In the genomic region with DNA sequence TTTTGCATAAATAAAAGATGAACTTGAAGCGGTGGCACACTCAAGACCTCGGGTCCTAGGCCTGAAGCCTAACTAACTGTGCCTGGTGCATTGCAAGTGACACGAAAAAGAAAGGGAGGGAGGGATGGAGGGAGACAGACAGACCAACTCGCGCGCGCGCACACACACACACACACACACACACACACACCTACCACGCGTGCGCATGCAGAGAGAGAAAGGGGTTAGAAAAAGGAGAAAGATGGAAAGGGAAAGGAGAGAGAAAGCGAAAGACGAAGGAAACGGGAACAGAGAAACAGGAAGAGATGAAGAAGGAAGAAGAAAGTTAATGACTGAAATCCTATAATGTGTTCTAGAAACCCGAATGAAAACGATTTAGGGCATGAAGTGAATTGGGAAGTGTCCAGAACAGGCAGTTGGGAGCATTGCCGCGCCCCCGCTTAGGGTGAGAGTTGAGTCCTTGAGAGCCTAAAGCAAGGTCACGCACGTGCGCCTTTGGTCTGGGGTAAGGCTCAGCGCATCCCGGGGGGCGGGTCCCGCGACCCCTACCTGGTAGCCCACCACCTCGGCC, we compare ENCODE assay signal across 8 mouse cellular contexts. TPM values are rescaled to one million over a fixed set of nuclear protein-coding genes. Genes with fewer than 3 reads are reported as not detected.
DNase-seq lines count a peak whose midpoint lies in the region; ATAC-seq lines count a peak whose summit lies in the region.

No protein-coding gene starts in this region.

- H3K9me3 ChIP-seq in heart, embryonic 12.5 days (replicated peaks) = no peaks in the 10 kb centered on the region
- no peaks in the 10 kb centered on the region for H3K9me3 ChIP-seq in liver, embryonic 15.5 days (replicated peaks)
- H3K9me3 ChIP-seq in neural tube, embryonic 13.5 days = no peaks in the 10 kb centered on the region

- peak overlapping the region; percentile 83 for H3K4me3 ChIP-seq in heart, embryonic 12.5 days
- peak overlapping the region; percentile 92 for H3K4me3 ChIP-seq in liver, embryonic 15.5 days (replicated peaks)
- H3K4me3 ChIP-seq in neural tube, embryonic 13.5 days = peak overlapping the region; percentile 74

- peaks cover 22% of the 10 kb centered on the region for H3K4me1 ChIP-seq in heart, embryonic 12.5 days (replicated peaks)
- peaks cover 79% of the 10 kb centered on the region for H3K4me1 ChIP-seq in liver, embryonic 15.5 days (replicated peaks)
- peaks cover 16% of the 10 kb centered on the region for H3K4me1 ChIP-seq in neural tube, embryonic 13.5 days (replicated peaks)

- peak; percentile 11 for ATAC-seq in common myeloid progenitor, adult 5-6 weeks (replicated peaks; ENCODE audit: low read depth, poor library complexity, severe bottlenecking)
- ATAC-seq in heart, embryonic 12.5 days (ENCODE audit: insufficient number of reproducible peaks, low FRiP score) = peak; percentile 37; the same call in 1 of the 2 replicates
- peak; percentile 23 for ATAC-seq in liver, embryonic 15.5 days (ENCODE audit: insufficient read depth)
- ATAC-seq in neural tube, embryonic 13.5 days (ENCODE audit: low read depth) = peak; percentile 59

- peak overlapping the region; percentile 92 for H3K9ac ChIP-seq in heart, embryonic 12.5 days
- peak overlapping the region; percentile 98 for H3K9ac ChIP-seq in liver, embryonic 15.5 days
- peak overlapping the region; percentile 94 for H3K9ac ChIP-seq in neural tube, embryonic 13.5 days

- peak overlapping the region; percentile 80 for H3K4me2 ChIP-seq in heart, embryonic 12.5 days
- peak overlapping the region; percentile 95 for H3K4me2 ChIP-seq in liver, embryonic 15.5 days
- H3K4me2 ChIP-seq in neural tube, embryonic 13.5 days = peak overlapping the region; percentile 93

- peak; percentile 73 for DNase-seq in 416B (ENCODE audit: low read depth)
- peak; percentile 56 for DNase-seq in Muller cell, postnatal 12 days (ENCODE audit: inconsistent ontology term)
- peak; percentile 61 for DNase-seq in layer of hippocampus, adult 11-12 months (ENCODE audit: low spot score)
- DNase-seq in thymus, postnatal 25 days = peak; percentile 28

- 3% methylated on average over 28 of the region's 28 CpGs for WGBS in heart, embryonic 12.5 days
- WGBS in liver, embryonic 15.5 days (ENCODE audit: insufficient replicate concordance) = 3% methylated on average over 28 of the region's 28 CpGs
- WGBS in neural tube, embryonic 13.5 days = 7% methylated on average over 28 of the region's 28 CpGs

- no peaks in the 10 kb centered on the region for H3K27me3 ChIP-seq in heart, embryonic 12.5 days (replicated peaks)
- H3K27me3 ChIP-seq in liver, embryonic 15.5 days = no peaks in the 10 kb centered on the region
- H3K27me3 ChIP-seq in neural tube, embryonic 13.5 days = no peaks in the 10 kb centered on the region

- H3K36me3 ChIP-seq in heart, embryonic 12.5 days = peaks cover 22% of the 10 kb centered on the region
- peaks cover 29% of the 10 kb centered on the region for H3K36me3 ChIP-seq in liver, embryonic 15.5 days (replicated peaks)
- H3K36me3 ChIP-seq in neural tube, embryonic 13.5 days = peaks cover 18% of the 10 kb centered on the region

- H3K27ac ChIP-seq in heart, embryonic 12.5 days (ENCODE audit: poor library complexity, severe bottlenecking) = peak overlapping the region; percentile 99
- H3K27ac ChIP-seq in liver, embryonic 15.5 days (replicated peaks) = peak overlapping the region; percentile 99
- H3K27ac ChIP-seq in neural tube, embryonic 13.5 days (replicated peaks) = peak overlapping the region; percentile 96

RNA-seq across cellular contexts. Expression of gene Nudt19, which starts 1.4 kb away (rescaled TPM):
- 50.9 and 53.3 TPM in 2 replicates for total RNA-seq in common myeloid progenitor, adult 5-6 weeks (2017)
- 84.5 and 85.0 TPM in 2 replicates for polyA plus RNA-seq in heart, embryonic 12.5 days (2016; fragmentation: Nextera tagmentation; extraction: Ambion mirVana)
- polyA plus RNA-seq in liver, embryonic 15.5 days (2015; fragmentation: Nextera tagmentation; extraction: Ambion mirVana) = 67.2 and 69.0 TPM in 2 replicates
- polyA plus RNA-seq in neural tube, embryonic 13.5 days (2015; fragmentation: Nextera tagmentation; extraction: Ambion mirVana) = 81.4 and 86.7 TPM in 2 replicates

RNA-seq across cellular contexts. Expression of gene Tdrd12, which starts 17.1 kb away (rescaled TPM):
- not detected in 2 replicates for total RNA-seq in common myeloid progenitor, adult 5-6 weeks (2017)
- 0.37 and 0.82 TPM in 2 replicates for polyA plus RNA-seq in heart, embryonic 12.5 days (2016; fragmentation: Nextera tagmentation; extraction: Ambion mirVana)
- polyA plus RNA-seq in liver, embryonic 15.5 days (2015; fragmentation: Nextera tagmentation; extraction: Ambion mirVana) = 0.20 TPM in 1 of 2 replicates, not detected in the other
- 0.59 and 0.92 TPM in 2 replicates for polyA plus RNA-seq in neural tube, embryonic 13.5 days (2015; fragmentation: Nextera tagmentation; extraction: Ambion mirVana)

RNA-seq across cellular contexts. Expression of gene Rgs9bp, which starts 30.7 kb away (rescaled TPM):
- total RNA-seq in common myeloid progenitor, adult 5-6 weeks (2017) = 1.4 and 2.1 TPM in 2 replicates
- polyA plus RNA-seq in heart, embryonic 12.5 days (2016; fragmentation: Nextera tagmentation; extraction: Ambion mirVana) = 0.82 TPM in 2 replicates
- polyA plus RNA-seq in liver, embryonic 15.5 days (2015; fragmentation: Nextera tagmentation; extraction: Ambion mirVana) = 0.03 TPM in 2 replicates
- 0.11 TPM in 2 replicates for polyA plus RNA-seq in neural tube, embryonic 13.5 days (2015; fragmentation: Nextera tagmentation; extraction: Ambion mirVana)

RNA-seq across cellular contexts. Expression of gene Ankrd27, which starts 31.4 kb away (rescaled TPM):
- 42.0 and 50.0 TPM in 2 replicates for total RNA-seq in common myeloid progenitor, adult 5-6 weeks (2017)
- polyA plus RNA-seq in heart, embryonic 12.5 days (2016; fragmentation: Nextera tagmentation; extraction: Ambion mirVana) = 22.1 and 23.6 TPM in 2 replicates
- polyA plus RNA-seq in liver, embryonic 15.5 days (2015; fragmentation: Nextera tagmentation; extraction: Ambion mirVana) = 20.7 and 22.6 TPM in 2 replicates
- polyA plus RNA-seq in neural tube, embryonic 13.5 days (2015; fragmentation: Nextera tagmentation; extraction: Ambion mirVana) = 16.4 and 21.9 TPM in 2 replicates

Comparison
In these comparisons a context has a peak if more than half of its experiments do, and no peak if none do; other contexts are left out.
1. Peak in every context shown above with its lines: DNase-seq, ATAC-seq, H3K4me3 ChIP-seq and H3K27ac ChIP-seq.